Mouse (Mus musculus) embryo, embryonic 11 days (tissue): ENCODE results near the gene Aebp1.

ENCODE experiments used
- DNase-seq: peaks from one replicate; pipeline ENCODE4 v3.0.0-alpha.2; 2015

Aebp1 gene

GRCm38 (mm10) chr11:5897839-5898238, 36.1 kb downstream of the Aebp1 start:
- DNase-seq = no peak

GRCm38 (mm10) chr11:5898531-5898930, 36.8 kb downstream of the Aebp1 start, which contains the start of gene Myl7:
Gene Myl7 (minus strand): TSS chr11:5898782.
- DNase-seq = no peak

GRCm38 (mm10) chr11:5899286-5899685, 37.5 kb downstream of the Aebp1 start:
- DNase-seq = no peak

GRCm38 (mm10) chr11:5901320-5901719, 39.6 kb downstream of the Aebp1 start:
- DNase-seq = no peak

- DNase-seq = peak; percentile 90
Measured at GRCm38 (mm10) chr11:5901950-5902349, 40.2 kb downstream of the Aebp1 start.

- DNase-seq = no peak
Measured at GRCm38 (mm10) chr11:5902390-5902789, 40.6 kb downstream of the Aebp1 start.

- DNase-seq = no peak
Measured at GRCm38 (mm10) chr11:5903844-5904243, 42.1 kb downstream of the Aebp1 start.

- DNase-seq = no peak
Measured at GRCm38 (mm10) chr11:5904357-5904756, 42.6 kb downstream of the Aebp1 start.

GRCm38 (mm10) chr11:5904871-5905270, 43.1 kb downstream of the Aebp1 start:
- no peak for DNase-seq

GRCm38 (mm10) chr11:5905778-5906518, 44.2 kb downstream of the Aebp1 start:
- DNase-seq = no peak

- no peak for DNase-seq
Measured at GRCm38 (mm10) chr11:5907096-5907495, 45.3 kb downstream of the Aebp1 start.

- no peak for DNase-seq
Measured at GRCm38 (mm10) chr11:5908642-5909041, 46.9 kb downstream of the Aebp1 start.

GRCm38 (mm10) chr11:5912635-5913034, 50.9 kb downstream of the Aebp1 start:
- DNase-seq = peak; percentile 70

- no peak for DNase-seq
Measured at GRCm38 (mm10) chr11:5913256-5913655, 51.5 kb downstream of the Aebp1 start.

GRCm38 (mm10) chr11:5913936-5914335, 52.2 kb downstream of the Aebp1 start:
- no peak for DNase-seq

- no peak for DNase-seq
Measured at GRCm38 (mm10) chr11:5914940-5915339, 53.2 kb downstream of the Aebp1 start.

GRCm38 (mm10) chr11:5915429-5916177, 53.9 kb downstream of the Aebp1 start:
- DNase-seq = no peak

GRCm38 (mm10) chr11:5916178-5916548, 54.4 kb downstream of the Aebp1 start:
- no peak for DNase-seq

GRCm38 (mm10) chr11:5918111-5918510, 56.4 kb downstream of the Aebp1 start:
- no peak for DNase-seq

- DNase-seq = no peak
Measured at GRCm38 (mm10) chr11:5919606-5920005, 57.9 kb downstream of the Aebp1 start.

- DNase-seq = no peak
Measured at GRCm38 (mm10) chr11:5920323-5920960, 58.7 kb downstream of the Aebp1 start.
